ENCODE assay signal across 9 mouse cellular contexts in genomic region chr2:163592084-163592483, GRCm38 (mm10). TPM values are rescaled to one million over a fixed set of nuclear protein-coding genes. Genes with fewer than 3 reads are reported as not detected.
DNase-seq lines count a peak whose midpoint lies in the region; ATAC-seq lines count a peak whose summit lies in the region.
"Had no signal": no experiment of that assay in that cellular context is flagged by ENCODE, and none has a peak within 500 bp of the region (broad histone marks: within the 10 kb centered on the region; RNA-seq: fewer than 3 reads in every experiment).

No protein-coding gene starts in this region.

- no peak overlapping the region for H3K9ac ChIP-seq in neural tube, embryonic 11.5 days (ENCODE audit: low read length)
- H3K9ac ChIP-seq in neural tube, embryonic 15.5 days (replicated peaks) = no peak overlapping the region

- no peak overlapping the region for H3K4me2 ChIP-seq in neural tube, embryonic 11.5 days (ENCODE audit: low read depth)
- no peak overlapping the region for H3K4me2 ChIP-seq in neural tube, embryonic 15.5 days

- WGBS in neural tube, embryonic 11.5 days = 74% methylated on average over 1 of the region's 1 CpGs
- WGBS in neural tube, embryonic 15.5 days = 75% methylated on average over 1 of the region's 1 CpGs

- ATAC-seq in neural tube, embryonic 11.5 days (ENCODE audit: insufficient read depth, low FRiP score, low TSS enrichment) = no peak
- ATAC-seq in neural tube, embryonic 15.5 days (ENCODE audit: low FRiP score) = no peak
- ATAC-seq in cerebellum, adult (ENCODE audit: insufficient number of reproducible peaks, low FRiP score, low TSS enrichment) = no peak

- intact Hi-C loops in heart, postnatal 25 days (cut with DNase I) = no loop called here

- H3K9me3 ChIP-seq in neural tube, embryonic 11.5 days (ENCODE audit: control insufficient read depth, low read length) = no peaks in the 10 kb centered on the region
- no peaks in the 10 kb centered on the region for H3K9me3 ChIP-seq in neural tube, embryonic 15.5 days (replicated peaks)
- H3K9me3 ChIP-seq: megakaryocyte, embryonic 14.5 days had no signal

- DNase-seq in heart, postnatal 4 days = peak; percentile 37
- DNase-seq in heart, postnatal 25 days (ENCODE audit: low spot score) = no peak
- peak; percentile 25 for DNase-seq in neural tube, embryonic 11.5 days (ENCODE audit: low spot score)
- DNase-seq in c-Kit-positive CD71-positive TER-119-negative erythroid progenitor cells, embryonic 14.5 days (ENCODE audit: low read depth) = peak; percentile 48
- DNase-seq in thymus, postnatal 0 days (ENCODE audit: low spot score) = peak; percentile 43
- DNase-seq in urinary bladder, postnatal 36 days (ENCODE audit: low spot score in 2 of 2) = no peak

- H3K27me3 ChIP-seq in neural tube, embryonic 11.5 days (ENCODE audit: control insufficient read depth, insufficient read depth, low read length) = no peaks in the 10 kb centered on the region
- H3K27me3 ChIP-seq in neural tube, embryonic 15.5 days (replicated peaks) = no peaks in the 10 kb centered on the region; the same call in 1 of the 2 replicates

- no peaks in the 10 kb centered on the region for H3K36me3 ChIP-seq in neural tube, embryonic 11.5 days (ENCODE audit: control insufficient read depth, insufficient read depth, low read length)
- H3K36me3 ChIP-seq in neural tube, embryonic 15.5 days = no peaks in the 10 kb centered on the region

- H3K4me3 ChIP-seq in neural tube, embryonic 11.5 days (ENCODE audit: low read depth, low read length) = no peak overlapping the region
- no peak overlapping the region for H3K4me3 ChIP-seq in neural tube, embryonic 15.5 days (replicated peaks)
- H3K4me3 ChIP-seq: megakaryocyte, embryonic 14.5 days had no signal

- no peak overlapping the region for H3K27ac ChIP-seq in neural tube, embryonic 11.5 days (ENCODE audit: low read depth, low read length)
- no peak overlapping the region for H3K27ac ChIP-seq in neural tube, embryonic 15.5 days (replicated peaks)

- H3K4me1 ChIP-seq in neural tube, embryonic 11.5 days (ENCODE audit: control insufficient read depth, insufficient read depth, low read length) = no peaks in the 10 kb centered on the region
- no peaks in the 10 kb centered on the region for H3K4me1 ChIP-seq in neural tube, embryonic 15.5 days

RNA-seq across cellular contexts. Expression of gene Ttpal, which starts 10.0 kb away (rescaled TPM):
- 10 to 100 TPM; 13.1 to 14.0 TPM for total RNA-seq in heart, postnatal 4 days (2021)
- total RNA-seq in heart, postnatal 25 days (2021) = 1 to 10 TPM; 7.9 to 9.7 TPM
- polyA plus RNA-seq in neural tube, embryonic 11.5 days (2014; fragmentation: Nextera tagmentation; extraction: Ambion mirVana) = 46.4 and 47.3 TPM in 2 replicates
- 37.5 and 39.1 TPM in 2 replicates for polyA plus RNA-seq in neural tube, embryonic 15.5 days (2015; fragmentation: Nextera tagmentation; extraction: Ambion mirVana)
- polyA plus RNA-seq in thymus, postnatal 0 days (2015; fragmentation: Nextera tagmentation; extraction: Ambion mirVana) = 33.0 and 34.4 TPM in 2 replicates

RNA-seq across cellular contexts. Expression of gene Serinc3, which starts 52.8 kb away (rescaled TPM):
- total RNA-seq in heart, postnatal 4 days (2021) = 100 to 1,000 TPM; 239 to 253 TPM
- total RNA-seq in heart, postnatal 25 days (2021) = 100 to 1,000 TPM; 291 to 357 TPM
- 33.3 and 34.4 TPM in 2 replicates for polyA plus RNA-seq in neural tube, embryonic 11.5 days (2014; fragmentation: Nextera tagmentation; extraction: Ambion mirVana)
- polyA plus RNA-seq in neural tube, embryonic 15.5 days (2015; fragmentation: Nextera tagmentation; extraction: Ambion mirVana) = 33.6 and 41.2 TPM in 2 replicates
- 74.1 and 74.4 TPM in 2 replicates for polyA plus RNA-seq in thymus, postnatal 0 days (2015; fragmentation: Nextera tagmentation; extraction: Ambion mirVana)

Comparison
In these comparisons a context has a peak if more than half of its experiments do, and no peak if none do; other contexts are left out.
1. DNase-seq: peak in heart, postnatal 4 days (single experiment), neural tube, embryonic 11.5 days (single experiment), c-Kit-positive CD71-positive TER-119-negative erythroid progenitor cells, embryonic 14.5 days (single experiment) and thymus, postnatal 0 days (single experiment); none in heart, postnatal 25 days (single experiment) and urinary bladder, postnatal 36 days (0 of 2).